In the genomic region with DNA sequence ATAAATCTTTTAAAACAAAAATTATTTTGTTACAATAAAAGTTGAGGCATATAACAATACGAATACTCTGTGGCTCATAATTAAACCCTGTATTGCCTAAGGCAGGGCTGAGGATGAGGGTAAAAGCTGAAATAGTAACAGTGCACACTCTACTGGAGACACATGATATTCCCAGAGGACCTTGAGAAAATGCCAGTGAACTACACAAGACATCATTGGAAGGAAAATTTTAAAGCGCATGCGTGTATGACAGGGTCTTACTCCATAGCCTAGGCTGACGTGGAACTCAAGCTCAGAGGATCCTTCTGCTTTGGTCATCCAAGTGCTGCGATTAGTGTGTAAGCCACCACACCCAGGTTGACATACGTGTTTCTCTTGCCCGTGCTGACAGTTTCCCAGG, we compare ENCODE assay signal across 16 mouse cellular contexts. TPM values are rescaled to one million over a fixed set of nuclear protein-coding genes. Genes with fewer than 3 reads are reported as not detected.
DNase-seq lines count a peak whose midpoint lies in the region; ATAC-seq and TF ChIP-seq lines count a peak whose summit lies in the region.
"Had no signal": no experiment of that assay in that cellular context is flagged by ENCODE, and none has a peak within 500 bp of the region (broad histone marks: within the 10 kb centered on the region; RNA-seq: fewer than 3 reads in every experiment).

No protein-coding gene starts in this region.

- H3K27ac ChIP-seq in heart, embryonic 11.5 days (ENCODE audit: low read depth, low read length), result no peak overlapping the region
- H3K27ac ChIP-seq in left cerebral cortex, adult 2 months, result no peak overlapping the region
- no peak overlapping the region for H3K27ac ChIP-seq in cortical plate, adult 2 months (ENCODE audit: insufficient read depth, low read length)
- H3K27ac ChIP-seq: forebrain, embryonic 10.5 days; hindbrain, embryonic 12.5 days; kidney, embryonic 15.5 days; limb, embryonic 13.5 days; neural tube, embryonic 15.5 days had no signal

- no peak for TF ChIP-seq POLR2A in cortical plate, adult 2 months (IDR thresholded peaks at IDR 0.05; ENCODE audit: extremely low read depth, insufficient read depth, low read length)

- no peak for ATAC-seq in heart, embryonic 11.5 days (replicated peaks; ENCODE audit: insufficient number of reproducible peaks, low FRiP score, low TSS enrichment)

- 90% methylated on average over 7 of the region's 7 CpGs for WGBS in heart, embryonic 11.5 days (ENCODE audit: insufficient replicate concordance)

- intact Hi-C loops in left cerebral cortex, adult 2 months (cut with DNase I), result no loop called here
- intact Hi-C loops in left cerebral cortex, postnatal 10 days (cut with DNase I), result no loop called here
- intact Hi-C loops in left cerebral cortex, postnatal 14 days (cut with DNase I), result no loop called here

- no peaks in the 10 kb centered on the region for H3K27me3 ChIP-seq in heart, embryonic 11.5 days (ENCODE audit: control insufficient read depth, insufficient read depth, low read length)
- H3K27me3 ChIP-seq: hindbrain, embryonic 12.5 days; kidney, embryonic 15.5 days; limb, embryonic 13.5 days; neural tube, embryonic 15.5 days had no signal

- no peak overlapping the region for H3K9ac ChIP-seq in heart, embryonic 11.5 days (ENCODE audit: low read depth, low read length)
- H3K9ac ChIP-seq: hindbrain, embryonic 12.5 days; kidney, embryonic 15.5 days; limb, embryonic 13.5 days; neural tube, embryonic 15.5 days had no signal

- H3K4me3 ChIP-seq in heart, embryonic 11.5 days (ENCODE audit: low read depth, low read length), result no peak overlapping the region
- H3K4me3 ChIP-seq in left cerebral cortex, adult 2 months, result no peak overlapping the region
- H3K4me3 ChIP-seq in cortical plate, adult 2 months (ENCODE audit: insufficient read depth, low read length), result no peak overlapping the region
- H3K4me3 ChIP-seq: forebrain, embryonic 10.5 days; hindbrain, embryonic 12.5 days; kidney, embryonic 15.5 days; limb, embryonic 13.5 days; neural tube, embryonic 15.5 days had no signal

- H3K9me3 ChIP-seq in heart, embryonic 11.5 days (replicated peaks; ENCODE audit: control insufficient read depth, low read length), result no peaks in the 10 kb centered on the region
- H3K9me3 ChIP-seq: forebrain, embryonic 10.5 days; hindbrain, embryonic 12.5 days; kidney, embryonic 15.5 days; limb, embryonic 13.5 days; neural tube, embryonic 15.5 days had no signal

- no peak overlapping the region for H3K4me2 ChIP-seq in heart, embryonic 11.5 days
- H3K4me2 ChIP-seq: hindbrain, embryonic 12.5 days; kidney, embryonic 15.5 days; limb, embryonic 13.5 days; neural tube, embryonic 15.5 days had no signal

- peaks cover 38% of the 10 kb centered on the region for H3K36me3 ChIP-seq in heart, embryonic 11.5 days (ENCODE audit: control insufficient read depth, insufficient read depth, low read length)

- DNase-seq in heart, adult 11 months, result peak; percentile 83
- DNase-seq in left cerebral cortex, adult 2 months (ENCODE audit: extremely low spot score in 1 of 2, low spot score in 2 of 2), result no peak
- DNase-seq in left cerebral cortex, postnatal 10 days (ENCODE audit: extremely low spot score in 1 of 2, low spot score in 2 of 2), result no peak
- DNase-seq in ES-CJ7 (ENCODE audit: low read depth, low spot score), result peak; percentile 38
- DNase-seq in left cerebral cortex, postnatal 14 days (ENCODE audit: low spot score in 2 of 2), result no peak
- DNase-seq: cerebellum, adult 2 months; right cerebral cortex, postnatal 14 days; thymus, postnatal 14 days had no signal

- peak; percentile 46 for TF ChIP-seq CTCF in left cerebral cortex, adult 2 months (IDR thresholded peaks at IDR 0.05)
- TF ChIP-seq CTCF in cortical plate, adult 2 months (IDR thresholded peaks at IDR 0.05; ENCODE audit: extremely low read depth, insufficient read depth, low read length), result peak; percentile 2; the same call in 1 of the 2 replicates

- H3K4me1 ChIP-seq in heart, embryonic 11.5 days (ENCODE audit: control insufficient read depth, insufficient read depth, low read length), result no peaks in the 10 kb centered on the region
- H3K4me1 ChIP-seq in cortical plate, adult 2 months (ENCODE audit: control insufficient read depth, insufficient read depth, low read length), result 0 out of 2 replicates have a peak, but pooled peaks cover 1% of the 10 kb centered on the region
- H3K4me1 ChIP-seq: forebrain, embryonic 10.5 days; hindbrain, embryonic 12.5 days; kidney, embryonic 15.5 days; limb, embryonic 13.5 days; neural tube, embryonic 15.5 days had no signal

RNA-seq across cellular contexts. Expression of gene Phldb1, which starts 13.5 kb away (rescaled TPM):
- polyA plus RNA-seq in heart, embryonic 11.5 days (2014; fragmentation: Nextera tagmentation; extraction: Ambion mirVana), result 23.6 and 24.2 TPM in 2 replicates
- total RNA-seq in left cerebral cortex, adult 2 months (2021), result 10 to 100 TPM; 62.0 to 75.6 TPM
- 10 to 100 TPM; 82.6 to 89.0 TPM for total RNA-seq in left cerebral cortex, postnatal 10 days (2021)
- polyA plus RNA-seq in cortical plate, adult 2 months (2012; rRNA removed), result 112 and 131 TPM in 2 replicates
- 10 to 100 TPM; 62.4 to 65.7 TPM for total RNA-seq in left cerebral cortex, postnatal 14 days (2021)

RNA-seq across cellular contexts. Expression of gene Arcn1, which starts 19.2 kb away (rescaled TPM):
- 139 and 168 TPM in 2 replicates for polyA plus RNA-seq in heart, embryonic 11.5 days (2014; fragmentation: Nextera tagmentation; extraction: Ambion mirVana)
- total RNA-seq in left cerebral cortex, adult 2 months (2021), result 100 to 1,000 TPM in 1 of 2 experiments, 10 to 100 TPM in 1; 78.3 to 102 TPM
- 100 to 1,000 TPM; 103 to 113 TPM for total RNA-seq in left cerebral cortex, postnatal 10 days (2021)
- 47.2 and 48.6 TPM in 2 replicates for polyA plus RNA-seq in cortical plate, adult 2 months (2012; rRNA removed)
- 10 to 100 TPM; 91.2 to 97.7 TPM for total RNA-seq in left cerebral cortex, postnatal 14 days (2021)

RNA-seq across cellular contexts. Expression of gene Ift46, which starts 19.2 kb away (rescaled TPM):
- polyA plus RNA-seq in heart, embryonic 11.5 days (2014; fragmentation: Nextera tagmentation; extraction: Ambion mirVana), result 71.4 and 72.5 TPM in 2 replicates
- total RNA-seq in left cerebral cortex, adult 2 months (2021), result 10 to 100 TPM; 60.7 to 67.5 TPM
- 10 to 100 TPM; 75.4 to 78.2 TPM for total RNA-seq in left cerebral cortex, postnatal 10 days (2021)
- 91.1 and 95.5 TPM in 2 replicates for polyA plus RNA-seq in cortical plate, adult 2 months (2012; rRNA removed)
- total RNA-seq in left cerebral cortex, postnatal 14 days (2021), result 10 to 100 TPM; 68.2 to 85.5 TPM

RNA-seq across cellular contexts. Expression of gene Tmem25, which starts 50.6 kb away (rescaled TPM):
- polyA plus RNA-seq in heart, embryonic 11.5 days (2014; fragmentation: Nextera tagmentation; extraction: Ambion mirVana), result 0.80 and 0.90 TPM in 2 replicates
- total RNA-seq in left cerebral cortex, adult 2 months (2021), result 10 to 100 TPM; 54.4 to 62.8 TPM
- 10 to 100 TPM; 31.3 to 31.6 TPM for total RNA-seq in left cerebral cortex, postnatal 10 days (2021)
- polyA plus RNA-seq in cortical plate, adult 2 months (2012; rRNA removed), result 111 and 117 TPM in 2 replicates
- total RNA-seq in left cerebral cortex, postnatal 14 days (2021), result 10 to 100 TPM; 36.5 to 41.3 TPM

RNA-seq across cellular contexts. Expression of gene Ttc36, which starts 54.4 kb away (rescaled TPM):
- polyA plus RNA-seq in heart, embryonic 11.5 days (2014; fragmentation: Nextera tagmentation; extraction: Ambion mirVana), result 0.24 TPM in 1 of 2 replicates, not detected in the other
- 1 to 10 TPM in 1 of 2 experiments, under 1 TPM in 1; 0.54 to 1.1 TPM for total RNA-seq in left cerebral cortex, adult 2 months (2021)
- total RNA-seq in left cerebral cortex, postnatal 10 days (2021), result 1 to 10 TPM; 1.2 to 1.4 TPM
- 0.61 and 0.62 TPM in 2 replicates for polyA plus RNA-seq in cortical plate, adult 2 months (2012; rRNA removed)
- 1 to 10 TPM in 1 of 2 experiments, under 1 TPM in 1; 0.78 to 1.4 TPM for total RNA-seq in left cerebral cortex, postnatal 14 days (2021)
- polyA plus RNA-seq: forebrain, embryonic 10.5 days; heart, embryonic 14.5 days; hindbrain, embryonic 12.5 days; limb, embryonic 13.5 days had no signal

Comparison
In these comparisons a context has a peak if more than half of its experiments do, and no peak if none do; other contexts are left out.
1. DNase-seq: peak in heart, adult 11 months (single experiment) and ES-CJ7 (single experiment); none in left cerebral cortex, adult 2 months (0 of 2), left cerebral cortex, postnatal 10 days (0 of 2) and left cerebral cortex, postnatal 14 days (0 of 2).